Mouse (Mus musculus) limb, embryonic 11.5 days (tissue): Measurements from ENCODE around the gene Uchl3. TPM values are rescaled to one million over a fixed set of nuclear protein-coding genes. Genes with fewer than 3 reads are reported as not detected.

Source experiments
- polyA plus RNA-seq: library from polyadenylated mRNA; unstranded; fragments of >200 nt; fragmentation: Nextera tagmentation; extraction: Ambion mirVana; gene quantifications from 2 replicates; pipeline ENCODE4 v1.2.1, GENCODE M21; 2014

Gene Uchl3
- polyA plus RNA-seq, 1 experiment from 2014 or later = 165 TPM

Other genes with a start within 250 kb of the Uchl3 start
- gene Tbc1d4, start 44.8 kb upstream of the Uchl3 start, polyA plus RNA-seq = 6.3 and 7.0 TPM in 2 replicates
- 80.2 and 88.8 TPM in 2 replicates for gene Commd6, start 13.3 kb upstream of the Uchl3 start, polyA plus RNA-seq
- gene Gm9922, start 75.8 kb downstream of the Uchl3 start, polyA plus RNA-seq = 0.80 and 1.5 TPM in 2 replicates
- 6.5 and 7.1 TPM in 2 replicates for gene Lmo7, start 76.0 kb downstream of the Uchl3 start, polyA plus RNA-seq